Mouse (Mus musculus): Measurements from ENCODE around the gene Panx3. TPM values are rescaled to one million over a fixed set of nuclear protein-coding genes. Genes with fewer than 3 reads are reported as not detected.
A peak's percentile ranks its signal among the peaks of the same experiment; 100 is the strongest.

The Panx3 gene
- not detected in 2 replicates for polyA plus RNA-seq (2012; rRNA removed)

- 60% methylated on average over 6 of the region's 6 CpGs for WGBS
- DNase-seq (ENCODE audit: low read depth, low spot score), result no peak
Measured at GRCm38 (mm10) chr9:37669115-37669514, at the start of gene Panx3. TSS of gene Panx3 (minus strand) at chr9:37669235.

- WGBS, result 54% methylated on average over 1 of the region's 1 CpGs
Measured at GRCm38 (mm10) chr9:37716150-37716549, 47.1 kb upstream of the Panx3 start, which contains the start of gene Olfr160. TSS of gene Olfr160 (minus strand) at chr9:37716250.

GRCm38 (mm10) chr9:37689970-37690686, 21.1 kb upstream of the Panx3 start:
- no peak for DNase-seq (ENCODE audit: low read depth, low spot score)
- 62% methylated on average over 5 of the region's 5 CpGs for WGBS

More at GRCm38 (mm10) chr9:37716150-37716549, 47.1 kb upstream of the Panx3 start, which contains the start of gene Olfr160:
- no peak for DNase-seq (ENCODE audit: low read depth, low spot score)

GRCm38 (mm10) chr9:37687941-37688303, 18.9 kb upstream of the Panx3 start:
- 32% methylated on average over 3 of the region's 3 CpGs for WGBS
- no peak for DNase-seq (ENCODE audit: low read depth, low spot score)

GRCm38 (mm10) chr9:37687288-37687940, 18.4 kb upstream of the Panx3 start:
- no peak for DNase-seq (ENCODE audit: low read depth, low spot score)
- WGBS, result 72% methylated on average over 3 of the region's 3 CpGs

GRCm38 (mm10) chr9:37681123-37681522, 12.1 kb upstream of the Panx3 start:
- no peak for DNase-seq (ENCODE audit: low read depth, low spot score)
- WGBS, result 98% methylated on average over 1 of the region's 1 CpGs

GRCm38 (mm10) chr9:37675287-37675686, 6.3 kb upstream of the Panx3 start:
- 72% methylated on average over 4 of the region's 4 CpGs for WGBS
- DNase-seq (ENCODE audit: low read depth, low spot score), result no peak

GRCm38 (mm10) chr9:37670261-37670660, 1.2 kb upstream of the Panx3 start:
- 90% methylated on average over 3 of the region's 3 CpGs for WGBS
- DNase-seq (ENCODE audit: low read depth, low spot score), result no peak

- DNase-seq (ENCODE audit: low read depth, low spot score), result no peak
- 50% methylated on average over 4 of the region's 4 CpGs for WGBS
Measured at GRCm38 (mm10) chr9:37669678-37670077, 643 bp upstream of the Panx3 start.

GRCm38 (mm10) chr9:37666045-37666444, 3.0 kb downstream of the Panx3 start:
- WGBS, result 64% methylated on average over 7 of the region's 7 CpGs
- DNase-seq (ENCODE audit: low read depth, low spot score), result no peak

GRCm38 (mm10) chr9:37664604-37665003, 4.4 kb downstream of the Panx3 start:
- no peak for DNase-seq (ENCODE audit: low read depth, low spot score)
- WGBS, result 50% methylated on average over 2 of the region's 2 CpGs

- DNase-seq (ENCODE audit: low read depth, low spot score), result no peak
- 68% methylated on average over 1 of the region's 1 CpGs for WGBS
Measured at GRCm38 (mm10) chr9:37663210-37663609, 5.8 kb downstream of the Panx3 start.

GRCm38 (mm10) chr9:37659413-37659812, 9.6 kb downstream of the Panx3 start:
- no peak for DNase-seq (ENCODE audit: low read depth, low spot score)
- 84% methylated on average over 6 of the region's 6 CpGs for WGBS

GRCm38 (mm10) chr9:37656931-37657481, 12.0 kb downstream of the Panx3 start, which contains the start of gene Tbrg1:
TSS of gene Tbrg1 (minus strand) at chr9:37657312.
- DNase-seq (ENCODE audit: low read depth, low spot score), result peak; percentile 95
- WGBS, result under 1% methylated on average over 36 of the region's 36 CpGs

- WGBS, result under 1% methylated on average over 10 of the region's 10 CpGs
- peak; percentile 60 for DNase-seq (ENCODE audit: low read depth, low spot score)
Measured at GRCm38 (mm10) chr9:37656439-37656881, 12.6 kb downstream of the Panx3 start.

GRCm38 (mm10) chr9:37655961-37656360, 13.1 kb downstream of the Panx3 start:
- no peak for DNase-seq (ENCODE audit: low read depth, low spot score)
- 36% methylated on average over 8 of the region's 8 CpGs for WGBS

GRCm38 (mm10) chr9:37653836-37654235, 15.2 kb downstream of the Panx3 start:
- no peak for DNase-seq (ENCODE audit: low read depth, low spot score)
- WGBS, result 90% methylated on average over 5 of the region's 5 CpGs

GRCm38 (mm10) chr9:37650639-37651038, 18.4 kb downstream of the Panx3 start:
- DNase-seq (ENCODE audit: low read depth, low spot score), result no peak
- WGBS, result 96% methylated on average over 5 of the region's 5 CpGs

- no peak for DNase-seq (ENCODE audit: low read depth, low spot score)
- 79% methylated on average over 3 of the region's 3 CpGs for WGBS
Measured at GRCm38 (mm10) chr9:37646246-37646645, 22.8 kb downstream of the Panx3 start.

- 86% methylated on average over 3 of the region's 3 CpGs for WGBS
- DNase-seq (ENCODE audit: low read depth, low spot score), result no peak
Measured at GRCm38 (mm10) chr9:37638721-37639120, 30.3 kb downstream of the Panx3 start.

Measured in large intestine, adult 2 months (tissue).